Mouse (Mus musculus): Measurements from ENCODE around the gene Klrg2. TPM values are rescaled to one million over a fixed set of nuclear protein-coding genes. Genes with fewer than 3 reads are reported as not detected.

The Klrg2 gene
- 0.24 and 0.67 TPM in 2 replicates for polyA plus RNA-seq (2021; fragmentation: Nextera tagmentation)
- long read RNA-seq, experiment 1, partial matches to known transcripts = 0 of 1 reads
- long read RNA-seq, experiment 1, other reads (novel, unspliced or antisense) = 0 of 1 reads
- long read RNA-seq, experiment 2, partial matches to known transcripts = 0 of 1 reads
- long read RNA-seq, experiment 2, other reads (novel, unspliced or antisense) = 1 of 1 reads

DNA sequence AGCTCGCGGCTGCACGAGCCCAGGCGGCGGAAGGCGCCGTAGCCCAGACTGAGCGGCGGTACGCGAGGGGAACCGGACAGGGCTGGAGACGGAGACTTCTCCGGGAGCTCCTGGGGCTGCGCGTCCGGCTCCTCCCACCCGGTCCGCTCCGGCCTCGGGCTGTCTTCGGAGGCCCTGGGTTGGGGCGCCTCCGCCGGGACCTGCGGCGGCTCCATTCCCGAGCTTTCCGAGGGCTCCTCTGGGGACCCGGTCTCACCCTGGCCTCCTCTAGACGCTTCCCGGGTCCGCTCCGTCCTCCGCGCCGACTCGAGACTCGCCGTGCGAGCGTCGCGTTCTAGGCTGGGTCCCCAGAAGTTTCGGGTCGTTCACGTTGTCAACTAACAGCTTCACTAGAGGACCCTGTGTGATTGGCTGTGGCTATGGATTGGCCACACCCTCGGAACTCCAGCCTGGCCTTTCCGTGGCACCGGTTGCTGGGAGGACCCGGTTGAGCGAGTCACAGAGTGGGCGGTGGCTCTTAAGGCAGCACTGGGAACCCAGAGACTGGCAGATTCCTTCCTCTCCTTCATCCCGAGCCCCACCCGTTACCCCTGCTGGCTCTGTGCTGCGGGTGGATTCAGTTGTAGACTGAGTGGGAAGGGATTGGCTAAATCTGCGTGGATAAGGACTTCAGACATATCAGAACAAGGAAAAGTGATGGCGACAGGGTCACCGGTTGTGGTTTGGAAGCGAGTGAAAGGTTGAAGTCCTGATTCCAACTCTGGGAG lies at the start of gene Klrg2:
Klrg2 (minus strand) TSS at position 391 of the 767 bp plus-strand sequence.

DNA sequence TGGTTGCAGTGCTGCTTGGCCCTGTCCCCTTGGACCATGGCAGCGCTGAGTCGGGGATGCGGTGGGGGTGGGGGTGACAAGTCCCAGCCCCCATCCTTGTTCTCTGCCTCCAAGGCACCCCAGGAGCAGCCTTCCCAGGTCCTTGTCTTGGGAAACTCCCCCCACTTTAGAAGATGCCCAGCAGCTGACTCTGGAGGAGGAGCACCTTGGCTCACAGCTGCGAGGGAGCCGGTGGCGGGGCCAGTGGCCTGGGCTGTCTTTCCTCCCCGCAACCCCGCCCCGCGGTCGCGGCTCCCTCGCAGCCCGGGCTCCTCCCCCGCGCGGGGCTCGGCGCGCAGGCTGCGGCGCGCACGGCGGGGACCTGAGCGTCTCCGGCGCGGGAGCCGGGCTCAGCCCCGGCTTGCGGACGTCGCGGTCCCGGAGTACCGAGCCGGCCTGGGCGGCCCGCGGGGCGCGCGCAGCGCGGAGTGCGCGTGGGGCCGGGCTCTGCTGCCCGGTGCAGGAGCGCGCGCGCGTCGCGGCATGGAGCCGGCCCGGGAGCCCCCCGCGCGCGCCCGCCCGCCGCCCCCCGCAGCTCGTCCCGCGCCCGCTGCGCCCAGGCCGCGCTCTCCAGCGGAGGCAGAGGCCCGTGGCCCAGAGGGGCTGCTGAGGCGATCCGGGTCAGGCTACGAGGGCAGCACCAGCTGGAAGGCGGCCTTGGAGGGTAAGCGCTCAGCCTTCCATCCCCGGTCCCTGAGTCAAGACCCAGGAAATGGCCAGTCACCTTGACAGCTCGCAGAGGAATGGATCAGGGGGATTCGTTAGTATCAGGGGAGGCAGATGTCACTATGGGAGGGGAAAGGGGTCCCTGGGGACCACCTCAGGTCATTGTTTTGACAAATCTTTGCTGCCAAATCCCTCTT lies 25.9 kb upstream of the Klrg2 start, which contains the start of gene Clec2l:
Clec2l (plus strand) TSS at position 356 of the 902 bp plus-strand sequence.

Other genes starting within 250 kb of the Klrg2 start
- 4.1 and 4.5 TPM in 2 replicates for gene Ubn2, start 203.3 kb downstream of the Klrg2 start, polyA plus RNA-seq (2021; fragmentation: Nextera tagmentation)
- gene Fmc1, start 103.7 kb downstream of the Klrg2 start, polyA plus RNA-seq (2021; fragmentation: Nextera tagmentation) = 164 and 178 TPM in 2 replicates
- gene Luc7l2, start 85.9 kb downstream of the Klrg2 start, polyA plus RNA-seq (2021; fragmentation: Nextera tagmentation) = 3.0 and 3.5 TPM in 2 replicates
- 9.7 and 13.0 TPM in 2 replicates for gene Clec2l, start 25.8 kb upstream of the Klrg2 start, polyA plus RNA-seq (2021; fragmentation: Nextera tagmentation)
- 3.9 TPM in 2 replicates for gene Tbxas1, start 238.2 kb upstream of the Klrg2 start, polyA plus RNA-seq (2021; fragmentation: Nextera tagmentation)
- gene Hipk2, start 238.9 kb upstream of the Klrg2 start, polyA plus RNA-seq (2021; fragmentation: Nextera tagmentation) = 13.1 and 14.9 TPM in 2 replicates